Mouse (Mus musculus): ENCODE data around the gene Cep112.

GRCm38 (mm10) chr11:108893232-108893790 lies 468.3 kb downstream of the Cep112 start:
- TF ChIP-seq POLR2A (IDR thresholded peaks at IDR 0.05; ENCODE audit: extremely low read depth, insufficient read depth, low read length) (no peak), CTCF (IDR thresholded peaks at IDR 0.05; ENCODE audit: extremely low read depth, insufficient read depth, low read length) (no peak)
